Mouse (Mus musculus): ENCODE data around the gene Cd163.

Gene Cd163

DNA sequence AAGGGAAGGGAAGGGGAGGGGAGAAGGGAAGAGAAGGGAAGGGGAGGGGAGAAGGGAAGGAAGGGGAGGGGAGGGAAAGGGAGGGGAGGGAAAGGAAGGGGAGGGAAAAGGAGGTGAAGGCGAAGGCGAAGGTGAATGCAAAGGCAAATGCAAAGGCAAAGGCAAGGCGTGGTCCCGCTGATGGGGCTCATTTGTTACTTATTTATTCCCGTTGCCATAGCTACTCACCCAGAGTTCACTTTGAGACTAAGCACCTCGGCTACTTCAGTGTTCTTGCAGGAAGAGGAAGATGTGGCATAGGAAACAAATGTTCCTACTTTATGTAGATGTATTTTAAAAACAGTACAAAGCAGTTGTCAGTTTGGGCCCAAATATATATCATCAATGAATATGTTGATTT, 56.1 kb downstream of the Cd163 start:
- no peak for DNase-seq (ENCODE audit: low spot score in 2 of 2)

DNA sequence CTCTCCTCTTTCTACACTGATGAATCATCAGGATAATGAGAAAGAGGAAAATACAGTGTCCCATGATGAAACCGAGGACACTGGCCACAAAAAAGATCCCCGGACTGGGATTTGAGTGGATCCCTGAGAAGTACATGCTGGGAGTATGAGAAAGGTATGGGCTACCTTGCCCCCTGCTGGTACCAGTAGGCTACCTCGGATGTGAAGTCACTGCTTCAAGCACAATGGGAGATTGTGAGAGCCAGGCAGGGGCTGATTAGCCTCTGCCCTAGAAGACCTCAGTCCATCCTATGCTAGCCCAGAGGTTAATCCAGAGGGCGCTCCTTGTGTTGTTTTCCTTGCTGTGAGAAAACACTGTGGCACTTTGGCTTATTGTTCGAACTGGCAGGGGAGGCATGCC, 59.9 kb downstream of the Cd163 start:
- DNase-seq (ENCODE audit: low spot score in 2 of 2), result no peak

DNA sequence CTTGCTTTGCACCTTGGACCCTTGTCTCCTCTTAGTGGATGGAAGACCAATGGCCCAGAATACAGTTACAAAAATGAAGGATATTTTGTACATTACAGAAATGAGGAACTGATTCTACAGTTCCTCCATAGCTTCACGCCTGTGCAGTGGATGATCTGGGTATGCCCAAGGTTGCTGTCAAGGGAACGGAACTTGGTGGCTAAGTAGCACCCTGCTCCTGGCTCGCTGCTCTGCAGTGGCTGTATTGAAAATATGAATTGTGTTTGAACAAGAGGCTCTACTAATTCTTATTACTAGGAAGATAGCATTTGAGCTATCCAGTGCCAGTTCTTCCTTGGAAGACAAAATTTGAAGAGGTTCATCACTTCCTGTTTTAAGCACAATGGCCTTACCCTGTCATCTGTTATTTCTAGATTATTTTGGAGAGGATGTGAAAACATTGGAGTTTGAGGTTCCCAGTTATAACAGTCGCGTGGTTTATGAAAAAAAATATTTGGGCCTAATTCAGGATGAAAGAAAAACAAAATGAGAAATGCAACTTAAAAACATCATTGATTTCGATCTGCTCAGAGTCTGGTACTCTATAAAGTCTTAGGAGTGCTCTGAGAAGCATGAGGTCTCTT, 69.2 kb downstream of the Cd163 start:
- DNase-seq (ENCODE audit: low spot score in 2 of 2), result no peak

DNA sequence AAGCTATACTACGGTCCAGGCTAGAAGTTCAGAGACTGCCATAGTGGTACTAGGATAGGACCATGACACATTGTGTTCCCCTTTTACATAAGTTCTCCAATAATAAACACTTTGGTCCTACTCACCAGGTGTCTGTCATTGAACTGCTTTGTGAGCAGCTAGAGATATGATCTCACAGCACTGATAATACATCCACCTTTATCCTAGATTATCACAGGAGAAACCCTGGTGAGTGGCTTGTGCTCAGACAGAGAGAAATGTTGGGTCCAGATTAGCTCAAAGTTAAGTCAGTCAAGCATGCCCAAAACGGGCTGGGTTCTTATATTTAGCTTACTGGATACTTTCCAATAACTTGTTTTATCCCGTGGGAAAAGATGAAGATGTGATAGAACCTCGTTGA, 70.2 kb downstream of the Cd163 start:
- no peak for DNase-seq (ENCODE audit: low spot score in 2 of 2)

DNA sequence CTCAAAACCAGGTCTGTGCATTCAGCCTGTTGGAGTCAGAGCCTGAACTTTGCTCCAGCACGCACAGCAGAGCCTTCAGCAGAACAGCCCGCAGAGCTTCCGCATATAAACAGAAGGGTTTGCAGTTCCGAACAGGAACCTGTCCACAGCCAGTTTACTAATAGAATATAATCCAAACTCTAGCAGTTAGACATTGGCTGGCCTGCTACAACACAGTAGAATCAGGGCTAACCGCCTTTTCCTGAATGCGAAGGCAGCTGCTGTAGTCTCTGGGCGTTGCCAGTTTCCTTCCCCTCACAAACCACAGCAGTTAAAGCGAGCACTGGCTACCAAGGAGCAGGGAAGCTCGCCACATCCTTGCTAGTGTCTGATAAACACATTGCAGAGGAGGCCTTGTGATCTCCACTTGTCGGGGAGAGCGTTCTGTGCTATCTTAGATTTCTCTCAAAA, 71.0 kb downstream of the Cd163 start:
- DNase-seq (ENCODE audit: low spot score in 2 of 2), result peak; percentile 83 to 84

DNA sequence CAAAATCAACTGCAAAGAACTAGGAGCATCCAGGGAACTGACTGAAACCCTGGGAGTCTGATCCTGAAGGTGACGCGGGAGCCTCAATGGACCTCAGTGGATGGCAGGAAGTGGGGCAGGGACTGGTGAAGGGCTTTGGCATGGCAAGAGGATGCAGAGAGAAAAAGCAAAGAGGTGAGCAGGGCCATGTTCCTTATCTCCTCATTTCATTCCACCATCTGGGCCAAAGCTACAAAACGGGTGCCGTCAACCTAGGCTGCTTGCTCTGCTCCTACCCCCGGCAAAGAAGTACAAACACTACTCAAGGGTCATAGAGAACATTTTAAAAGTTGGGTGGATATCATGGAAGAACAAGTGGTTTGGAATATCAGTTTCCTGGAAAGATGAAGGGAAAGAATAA, 71.9 kb downstream of the Cd163 start:
- no peak for DNase-seq (ENCODE audit: low spot score in 2 of 2)

DNA sequence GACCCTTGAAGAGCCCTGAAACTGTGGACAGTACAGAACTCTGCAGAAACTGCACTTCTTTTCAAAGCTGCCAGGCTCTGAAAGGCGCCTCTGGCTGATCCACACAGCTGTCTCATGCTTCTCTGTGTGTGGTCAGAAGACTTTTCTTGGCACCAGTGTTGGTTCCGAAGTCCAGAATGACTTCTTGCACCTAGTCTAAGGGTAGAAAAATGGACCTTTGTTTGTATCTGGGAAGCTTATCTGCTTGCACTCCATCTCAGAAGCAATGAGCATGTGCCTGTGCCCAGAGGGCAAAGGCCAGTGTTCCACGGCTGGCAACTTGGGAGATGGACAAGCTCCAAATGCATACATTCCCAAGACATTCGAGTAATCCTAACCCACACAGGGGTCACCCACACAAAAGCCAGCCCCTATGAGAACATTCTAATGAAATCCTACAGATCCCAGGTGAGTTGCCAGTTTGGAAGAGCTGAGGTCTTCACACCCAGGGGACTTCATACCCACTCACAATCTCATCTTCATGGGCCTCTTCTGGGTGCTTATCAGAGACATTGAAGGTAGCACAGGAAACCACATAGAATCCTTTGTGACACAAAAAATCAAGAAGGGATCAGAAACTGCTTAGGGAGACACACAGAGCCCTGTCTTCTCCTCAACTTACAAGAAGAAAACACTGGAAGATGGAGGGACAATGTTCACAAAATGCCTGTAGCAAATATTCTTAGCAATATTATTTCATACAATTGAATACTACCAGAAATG, 73.2 kb downstream of the Cd163 start:
- DNase-seq (ENCODE audit: low spot score in 2 of 2), result no peak

DNA sequence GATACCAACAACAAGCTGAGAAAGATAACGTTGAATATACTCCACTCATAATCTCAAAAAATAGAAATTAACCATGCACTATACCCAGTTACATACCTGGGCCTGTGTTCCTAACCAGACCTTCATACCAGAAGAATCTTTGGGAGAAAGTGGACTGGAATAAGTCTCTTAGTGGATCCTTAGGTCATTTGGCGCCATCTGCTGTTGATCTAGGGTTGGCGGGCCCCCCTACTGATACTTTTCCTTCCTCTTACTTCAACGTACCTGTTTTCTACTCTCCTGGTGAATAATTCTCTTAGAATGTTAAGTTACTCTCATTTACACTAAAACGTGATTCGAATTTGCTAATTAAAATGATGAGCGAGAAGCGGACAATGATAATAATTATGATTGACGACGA, 74.9 kb downstream of the Cd163 start:
- peak; percentile 29 to 58 for DNase-seq (ENCODE audit: low spot score in 2 of 2)

Measured in natural killer cell, adult 2 months (primary cell).